Mouse (Mus musculus): Measurements from ENCODE around the gene Tspan17. TPM values are rescaled to one million over a fixed set of nuclear protein-coding genes. Genes with fewer than 3 reads are reported as not detected.

Tspan17 gene
- polyA plus RNA-seq, 1 experiment = 12.6 TPM

GRCm38 (mm10) chr13:54798740-54799139, 9.6 kb downstream of the Tspan17 start:
- WGBS = 62% methylated on average over 10 of the region's 10 CpGs
- Histone ChIP-seq H3K27ac (ENCODE audit: insufficient read depth, low read depth, low read length) (no peak overlapping the region), H3K27me3 (replicated peaks; ENCODE audit: control insufficient read depth, insufficient read depth, low read length) (no peaks in the 10 kb centered on the region), H3K4me1 (ENCODE audit: control insufficient read depth, insufficient read depth, low read length) (no peaks in the 10 kb centered on the region), H3K4me3 (ENCODE audit: insufficient read depth, low read depth, low read length) (no peak overlapping the region), H3K36me3 (ENCODE audit: control insufficient read depth, insufficient read depth, low read length) (no peaks in the 10 kb centered on the region)
- TF ChIP-seq CTCF (conservative IDR thresholded peaks at IDR 0.05; ENCODE audit: insufficient read depth, insufficient read length, low read depth, low read length) (no peak), POLR2A (IDR thresholded peaks at IDR 0.05; ENCODE audit: low read depth, low read length) (no peak)
- no peak for DNase-seq

DNA sequence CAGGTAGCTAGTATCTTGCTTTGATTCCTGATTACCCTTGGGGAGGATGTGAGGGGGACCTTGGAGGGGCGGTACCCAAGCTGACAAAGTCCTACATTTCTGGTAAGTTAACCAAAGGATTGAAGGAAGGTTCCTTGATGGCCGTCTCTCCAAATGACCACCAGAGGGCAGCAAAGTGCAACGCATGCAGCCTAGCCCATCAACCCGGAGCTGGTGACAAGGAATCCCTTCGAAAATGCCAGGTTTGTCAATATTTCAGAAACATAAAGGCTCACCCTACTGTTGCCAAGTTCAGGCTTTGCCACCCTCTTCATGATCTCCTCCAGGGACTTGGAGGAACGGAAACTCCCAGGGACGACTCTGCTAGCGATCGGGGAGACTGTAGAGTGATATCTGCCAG, 10.5 kb downstream of the Tspan17 start:
- no peaks in the 10 kb centered on the region for H3K27me3 ChIP-seq (replicated peaks; ENCODE audit: control insufficient read depth, insufficient read depth, low read length)
- TF ChIP-seq CTCF (conservative IDR thresholded peaks at IDR 0.05; ENCODE audit: insufficient read depth, insufficient read length, low read depth, low read length) (peak; percentile 94), POLR2A (IDR thresholded peaks at IDR 0.05; ENCODE audit: low read depth, low read length) (no peak)
- H3K4me1 ChIP-seq (ENCODE audit: control insufficient read depth, insufficient read depth, low read length) = no peaks in the 10 kb centered on the region
- H3K27ac ChIP-seq (ENCODE audit: insufficient read depth, low read depth, low read length) = no peak overlapping the region
- no peaks in the 10 kb centered on the region for H3K36me3 ChIP-seq (ENCODE audit: control insufficient read depth, insufficient read depth, low read length)
- WGBS = 15% methylated on average over 9 of the region's 9 CpGs
- no peak overlapping the region for H3K4me3 ChIP-seq (ENCODE audit: insufficient read depth, low read depth, low read length)
- DNase-seq = peak; percentile 76

DNA sequence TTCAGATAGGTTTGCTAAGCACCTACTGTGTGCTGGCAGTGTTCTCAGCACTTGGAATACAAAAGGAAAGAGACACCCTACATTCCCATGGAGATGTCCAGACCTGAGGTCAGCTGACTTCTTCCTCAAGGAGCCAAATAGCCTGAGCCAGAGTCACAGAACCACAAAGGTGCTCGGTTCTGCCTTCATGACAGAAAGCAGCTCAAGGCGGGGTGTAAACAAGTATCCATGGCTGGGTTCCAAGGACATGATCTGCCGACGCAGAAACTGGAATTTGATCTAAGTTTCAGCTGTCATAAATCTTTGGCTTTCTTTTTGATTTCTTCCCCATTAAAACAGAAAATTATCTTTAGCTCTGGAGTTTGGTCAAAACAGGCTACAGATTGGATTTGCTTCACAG, 11.0 kb downstream of the Tspan17 start:
- H3K27ac ChIP-seq (ENCODE audit: insufficient read depth, low read depth, low read length) = no peak overlapping the region
- 24% methylated on average over 4 of the region's 4 CpGs for WGBS
- H3K4me1 ChIP-seq (ENCODE audit: control insufficient read depth, insufficient read depth, low read length) = no peaks in the 10 kb centered on the region
- peak; percentile 29 for DNase-seq
- TF ChIP-seq CTCF (conservative IDR thresholded peaks at IDR 0.05; ENCODE audit: insufficient read depth, insufficient read length, low read depth, low read length) (no peak), POLR2A (IDR thresholded peaks at IDR 0.05; ENCODE audit: low read depth, low read length) (no peak)
- H3K4me3 ChIP-seq (ENCODE audit: insufficient read depth, low read depth, low read length) = no peak overlapping the region
- H3K27me3 ChIP-seq (replicated peaks; ENCODE audit: control insufficient read depth, insufficient read depth, low read length) = no peaks in the 10 kb centered on the region
- H3K36me3 ChIP-seq (ENCODE audit: control insufficient read depth, insufficient read depth, low read length) = no peaks in the 10 kb centered on the region

GRCm38 (mm10) chr13:54803010-54803409, 13.8 kb downstream of the Tspan17 start:
- TF ChIP-seq POLR2A (IDR thresholded peaks at IDR 0.05; ENCODE audit: low read depth, low read length) (no peak), CTCF (conservative IDR thresholded peaks at IDR 0.05; ENCODE audit: insufficient read depth, insufficient read length, low read depth, low read length) (0 out of 2 replicates have a peak, but pooled peaks have one; percentile 17)
- 80% methylated on average over 6 of the region's 6 CpGs for WGBS
- Histone ChIP-seq H3K4me1 (ENCODE audit: control insufficient read depth, insufficient read depth, low read length) (no peaks in the 10 kb centered on the region), H3K4me3 (ENCODE audit: insufficient read depth, low read depth, low read length) (no peak overlapping the region), H3K27me3 (replicated peaks; ENCODE audit: control insufficient read depth, insufficient read depth, low read length) (no peaks in the 10 kb centered on the region), H3K36me3 (ENCODE audit: control insufficient read depth, insufficient read depth, low read length) (no peaks in the 10 kb centered on the region), H3K27ac (ENCODE audit: insufficient read depth, low read depth, low read length) (no peak overlapping the region)
- DNase-seq = no peak

GRCm38 (mm10) chr13:54805134-54805838, 16.1 kb downstream of the Tspan17 start:
- no peaks in the 10 kb centered on the region for H3K36me3 ChIP-seq (ENCODE audit: control insufficient read depth, insufficient read depth, low read length)
- H3K4me3 ChIP-seq (ENCODE audit: insufficient read depth, low read depth, low read length) = no peak overlapping the region
- H3K4me1 ChIP-seq (ENCODE audit: control insufficient read depth, insufficient read depth, low read length) = no peaks in the 10 kb centered on the region
- no peaks in the 10 kb centered on the region for H3K27me3 ChIP-seq (replicated peaks; ENCODE audit: control insufficient read depth, insufficient read depth, low read length)
- 43% methylated on average over 21 of the region's 21 CpGs for WGBS
- TF ChIP-seq POLR2A (IDR thresholded peaks at IDR 0.05; ENCODE audit: low read depth, low read length) = no peak
- peak; percentile 13; the same call in 1 of the 2 replicates for TF ChIP-seq CTCF (conservative IDR thresholded peaks at IDR 0.05; ENCODE audit: insufficient read depth, insufficient read length, low read depth, low read length)
- no peak for DNase-seq
- H3K27ac ChIP-seq (ENCODE audit: insufficient read depth, low read depth, low read length) = no peak overlapping the region

DNA sequence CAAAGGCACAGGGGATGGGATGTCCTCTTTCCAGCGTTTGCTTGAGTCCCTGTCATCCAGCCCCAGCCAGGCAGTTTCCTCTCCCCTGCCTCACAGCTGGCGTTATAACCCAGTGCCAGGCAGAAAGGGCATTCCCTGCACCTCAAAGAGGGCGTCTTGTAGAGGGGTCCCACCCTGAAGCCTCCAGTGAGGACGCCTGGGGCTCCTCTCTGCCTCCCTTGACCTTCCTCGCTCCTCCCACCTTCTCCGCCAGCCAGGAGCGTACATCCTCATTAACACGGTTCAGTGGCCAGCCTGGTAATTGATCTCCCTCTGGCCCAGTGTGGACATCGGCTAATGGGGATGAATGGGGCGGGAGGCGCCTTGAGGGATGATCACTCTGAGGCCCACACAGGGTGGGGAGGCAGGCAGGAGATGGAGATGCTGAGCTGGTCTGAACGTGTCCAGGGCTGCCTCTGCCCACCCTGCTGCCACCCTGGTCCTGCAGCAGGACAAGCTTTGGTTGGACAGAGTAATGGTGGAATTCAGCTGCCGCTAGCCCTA, 17.3 kb downstream of the Tspan17 start:
- 12% methylated on average over 13 of the region's 13 CpGs for WGBS
- Histone ChIP-seq H3K27ac (ENCODE audit: insufficient read depth, low read depth, low read length) (no peak overlapping the region), H3K36me3 (ENCODE audit: control insufficient read depth, insufficient read depth, low read length) (no peaks in the 10 kb centered on the region), H3K4me3 (ENCODE audit: insufficient read depth, low read depth, low read length) (no peak overlapping the region), H3K4me1 (ENCODE audit: control insufficient read depth, insufficient read depth, low read length) (no peaks in the 10 kb centered on the region), H3K27me3 (replicated peaks; ENCODE audit: control insufficient read depth, insufficient read depth, low read length) (no peaks in the 10 kb centered on the region)
- DNase-seq = no peak
- TF ChIP-seq POLR2A (IDR thresholded peaks at IDR 0.05; ENCODE audit: low read depth, low read length) (no peak), CTCF (conservative IDR thresholded peaks at IDR 0.05; ENCODE audit: insufficient read depth, insufficient read length, low read depth, low read length) (no peak)

GRCm38 (mm10) chr13:54808067-54808466, 18.9 kb downstream of the Tspan17 start:
- no peaks in the 10 kb centered on the region for H3K4me1 ChIP-seq (ENCODE audit: control insufficient read depth, insufficient read depth, low read length)
- TF ChIP-seq POLR2A (IDR thresholded peaks at IDR 0.05; ENCODE audit: low read depth, low read length) = no peak
- TF ChIP-seq CTCF (conservative IDR thresholded peaks at IDR 0.05; ENCODE audit: insufficient read depth, insufficient read length, low read depth, low read length) = no peak
- H3K4me3 ChIP-seq (ENCODE audit: insufficient read depth, low read depth, low read length) = no peak overlapping the region
- DNase-seq = no peak
- no peaks in the 10 kb centered on the region for H3K36me3 ChIP-seq (ENCODE audit: control insufficient read depth, insufficient read depth, low read length)
- no peaks in the 10 kb centered on the region for H3K27me3 ChIP-seq (replicated peaks; ENCODE audit: control insufficient read depth, insufficient read depth, low read length)
- no peak overlapping the region for H3K27ac ChIP-seq (ENCODE audit: insufficient read depth, low read depth, low read length)
- WGBS = 79% methylated on average over 12 of the region's 12 CpGs
